Mouse (Mus musculus): ENCODE results near the gene Tll2.

The Tll2 gene

DNA sequence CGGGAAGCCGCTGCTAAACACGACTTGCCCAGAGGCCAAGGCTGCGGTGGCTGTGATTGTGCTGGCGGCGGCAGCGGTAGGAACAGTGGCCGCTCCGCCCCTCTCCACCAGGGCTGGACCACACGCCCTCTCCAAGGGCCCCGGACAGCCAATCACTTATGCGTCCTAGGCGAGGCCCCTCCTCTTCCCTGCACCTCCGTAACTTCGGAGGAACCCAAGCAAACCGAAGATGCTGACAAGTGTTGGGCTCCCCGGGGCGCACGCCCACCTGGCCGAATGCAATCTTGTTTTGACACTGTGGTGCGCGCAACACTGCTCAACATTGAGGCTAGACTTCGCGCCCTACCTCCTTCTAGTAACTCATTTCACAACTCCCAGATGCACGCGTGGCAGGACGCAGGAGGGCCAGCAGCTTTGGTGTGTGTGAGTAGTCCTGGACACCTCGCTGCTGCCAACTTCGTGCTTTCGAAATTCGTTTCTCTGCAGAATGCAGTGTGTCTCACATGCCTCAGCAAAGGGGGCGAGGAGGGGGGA, at the start of gene Tll2:
TSS of gene Tll2 (minus strand) at position 25 of the 534 bp plus-strand sequence.
- DNase-seq (ENCODE audit: low spot score): peak; percentile 51

- no peak for DNase-seq (ENCODE audit: low spot score)
Observed at GRCm38 (mm10) chr19:41254584-41254983, 47.9 kb upstream of the Tll2 start.

DNA sequence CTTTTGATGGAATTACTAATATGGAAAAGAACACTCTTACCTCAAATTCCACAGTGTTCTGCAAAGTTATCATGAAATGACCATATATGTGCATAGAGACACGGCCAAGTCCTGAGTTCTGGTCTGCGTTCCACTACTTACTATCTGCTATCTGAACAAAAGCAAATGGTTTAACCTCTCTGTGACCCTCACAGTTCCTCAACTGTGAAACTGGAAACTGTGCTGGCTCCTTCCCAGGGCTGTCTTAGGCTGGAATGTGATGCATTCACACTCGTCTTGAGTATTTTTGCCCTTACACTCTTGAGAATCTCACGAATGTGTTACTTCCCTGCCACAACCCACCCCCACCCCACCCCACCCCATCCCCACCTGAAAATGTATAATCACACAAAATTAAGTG, 42.3 kb upstream of the Tll2 start:
- DNase-seq (ENCODE audit: low spot score): no peak

GRCm38 (mm10) chr19:41248271-41248670, 41.6 kb upstream of the Tll2 start:
- no peak for DNase-seq (ENCODE audit: low spot score)

DNA sequence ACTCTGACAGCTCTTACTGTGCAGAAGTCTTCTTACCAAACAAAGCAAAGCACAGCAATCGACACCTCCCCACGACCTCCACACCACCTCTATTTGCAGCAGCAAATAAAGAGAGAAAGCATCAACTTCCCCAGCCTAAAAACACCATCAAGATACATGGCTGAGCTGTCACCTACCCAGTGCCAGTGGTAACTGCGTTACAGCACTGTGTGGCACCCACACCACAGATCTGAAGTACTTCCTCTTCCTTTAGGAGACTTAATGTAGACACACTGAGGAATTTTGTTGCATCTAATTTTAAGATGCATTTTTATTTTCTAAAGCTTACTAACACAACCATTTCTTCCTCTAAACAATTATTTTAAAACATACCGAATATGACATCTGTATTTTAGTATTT, 39.6 kb upstream of the Tll2 start:
- DNase-seq (ENCODE audit: low spot score): no peak

DNA sequence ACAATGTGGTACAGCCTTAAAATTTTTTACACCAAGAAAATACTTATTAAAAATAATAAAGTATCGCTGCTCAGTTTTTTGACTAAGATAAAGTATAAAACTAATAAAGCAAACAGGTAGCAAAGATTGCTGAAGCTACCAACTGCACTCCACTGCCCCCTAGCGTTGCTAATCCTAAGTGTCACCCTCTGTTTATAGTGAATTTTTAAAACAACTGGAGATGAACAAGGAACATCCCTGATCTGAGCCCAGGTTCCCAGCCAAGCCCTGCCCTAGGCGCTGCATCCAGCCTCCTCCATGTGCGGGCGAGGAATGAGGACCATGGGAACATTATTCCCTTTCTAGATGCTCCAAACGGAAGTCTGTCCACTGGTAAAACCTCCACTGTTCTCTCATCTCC, 37.9 kb upstream of the Tll2 start:
- DNase-seq (ENCODE audit: low spot score): no peak

GRCm38 (mm10) chr19:41241997-41242396, 35.4 kb upstream of the Tll2 start:
- DNase-seq (ENCODE audit: low spot score): no peak

DNA sequence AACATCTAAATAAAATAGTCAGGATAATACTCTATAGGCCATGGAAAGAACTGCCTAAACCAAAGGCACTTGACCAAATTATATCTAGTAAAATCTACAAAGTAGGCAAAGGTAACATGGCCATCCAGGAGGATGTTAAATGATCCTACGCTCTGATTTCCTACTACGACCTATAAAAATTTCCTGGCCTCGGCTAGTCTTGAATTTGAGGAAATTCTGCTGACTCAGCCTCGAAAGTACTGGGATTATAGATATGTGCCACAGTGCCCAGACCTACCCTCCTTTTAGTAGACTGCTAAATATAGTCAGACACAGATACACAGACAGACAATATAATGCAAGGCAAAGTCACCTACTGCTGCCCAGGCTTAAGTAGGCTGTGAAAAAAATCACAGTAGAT, 27.1 kb upstream of the Tll2 start:
- no peak for DNase-seq (ENCODE audit: low spot score)

DNA sequence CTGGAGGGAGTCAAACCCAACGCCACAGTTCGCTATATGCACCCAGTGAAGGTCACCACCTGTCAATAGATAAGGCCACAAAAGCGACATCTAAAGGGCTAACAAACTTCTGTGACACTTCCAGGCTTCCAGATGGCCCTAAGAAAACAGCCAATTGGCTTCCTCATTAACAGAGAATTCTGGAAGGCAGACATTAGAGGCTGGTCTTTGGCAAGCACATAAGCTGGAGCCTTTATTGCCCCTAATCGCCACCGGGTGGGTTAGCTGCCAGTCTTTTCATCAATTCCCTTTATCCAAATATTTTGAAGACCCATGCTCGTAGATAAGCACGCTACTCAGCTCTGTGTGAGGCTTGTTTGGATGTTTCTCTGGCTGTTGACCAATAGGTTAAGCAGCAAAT, 1.7 kb upstream of the Tll2 start:
- no peak for DNase-seq (ENCODE audit: low spot score)

- DNase-seq (ENCODE audit: low spot score): no peak
Observed at GRCm38 (mm10) chr19:41206041-41206810, 409 bp downstream of the Tll2 start.

GRCm38 (mm10) chr19:41204159-41205081, 2.2 kb downstream of the Tll2 start:
- no peak for DNase-seq (ENCODE audit: low spot score)

- no peak for DNase-seq (ENCODE audit: low spot score)
Observed at GRCm38 (mm10) chr19:41197606-41198005, 9.0 kb downstream of the Tll2 start.

DNA sequence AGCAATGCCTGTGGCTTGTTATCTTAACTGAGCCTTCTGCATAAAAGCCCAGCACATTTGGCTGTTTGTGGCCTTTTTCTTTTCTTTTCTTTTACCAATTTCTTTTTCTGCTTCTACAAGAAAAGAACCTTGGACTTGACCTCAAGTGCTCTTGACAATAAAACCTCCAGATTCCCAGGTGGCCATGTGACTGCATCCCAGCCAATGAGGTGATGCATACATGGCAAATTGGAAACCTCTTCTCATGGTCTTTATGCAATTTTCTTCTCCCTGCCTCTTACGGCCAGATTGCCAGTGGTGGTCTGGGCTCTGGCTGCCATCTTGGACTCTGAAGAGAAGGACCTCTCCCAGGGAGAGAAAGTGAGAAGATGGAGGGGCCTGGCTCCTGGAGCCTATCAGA, 13.3 kb downstream of the Tll2 start:
- DNase-seq (ENCODE audit: low spot score): no peak

- peak; percentile 9 for DNase-seq (ENCODE audit: low spot score)
Observed at GRCm38 (mm10) chr19:41192953-41193352, 13.7 kb downstream of the Tll2 start.

DNA sequence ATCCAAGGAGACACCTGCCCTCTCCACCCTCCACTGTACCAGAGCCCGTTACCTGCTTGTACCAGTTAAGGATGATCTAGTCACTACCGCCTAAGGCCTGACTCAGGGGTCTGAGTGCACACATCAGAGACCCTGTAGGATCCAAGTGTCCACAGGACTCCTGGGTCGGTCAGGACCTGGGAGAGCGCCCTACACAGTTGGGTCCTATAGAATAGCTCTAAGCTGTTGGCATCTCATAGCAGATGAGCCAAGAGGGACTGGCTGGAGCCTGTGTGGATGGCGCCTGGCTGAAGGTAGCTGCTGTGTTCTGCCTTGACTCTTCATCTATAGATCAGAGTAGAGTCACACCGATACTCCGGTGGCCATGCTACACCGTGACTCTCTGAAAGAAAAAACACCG, 14.9 kb downstream of the Tll2 start:
- DNase-seq (ENCODE audit: low spot score): no peak

DNA sequence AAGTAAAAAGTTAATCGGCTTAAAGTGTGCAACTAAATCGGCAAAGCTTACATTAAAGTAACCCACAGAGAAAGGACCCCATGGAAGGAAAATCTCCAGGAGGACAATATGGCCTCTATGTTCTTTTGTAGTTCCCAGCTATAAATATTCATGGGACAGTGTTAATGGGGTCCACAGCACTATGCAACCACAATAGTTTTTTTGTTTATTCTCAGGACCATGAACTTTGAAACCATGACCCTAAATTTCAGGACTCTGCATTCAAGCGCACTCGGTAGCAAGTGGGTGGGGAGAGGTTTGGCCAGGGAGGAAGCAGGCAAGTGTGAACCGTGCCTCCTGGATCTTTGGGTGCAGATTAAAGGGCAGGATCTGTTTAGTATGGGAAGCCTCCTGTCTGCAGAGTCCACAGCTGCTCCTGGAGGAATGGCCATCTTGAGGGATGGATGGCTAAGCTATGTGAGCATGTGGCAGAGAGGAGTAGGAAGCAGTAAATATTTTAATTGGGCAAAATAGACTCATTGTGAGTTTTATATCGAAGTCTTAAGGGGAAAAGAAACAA, 15.7 kb downstream of the Tll2 start:
- DNase-seq (ENCODE audit: low spot score): no peak

DNA sequence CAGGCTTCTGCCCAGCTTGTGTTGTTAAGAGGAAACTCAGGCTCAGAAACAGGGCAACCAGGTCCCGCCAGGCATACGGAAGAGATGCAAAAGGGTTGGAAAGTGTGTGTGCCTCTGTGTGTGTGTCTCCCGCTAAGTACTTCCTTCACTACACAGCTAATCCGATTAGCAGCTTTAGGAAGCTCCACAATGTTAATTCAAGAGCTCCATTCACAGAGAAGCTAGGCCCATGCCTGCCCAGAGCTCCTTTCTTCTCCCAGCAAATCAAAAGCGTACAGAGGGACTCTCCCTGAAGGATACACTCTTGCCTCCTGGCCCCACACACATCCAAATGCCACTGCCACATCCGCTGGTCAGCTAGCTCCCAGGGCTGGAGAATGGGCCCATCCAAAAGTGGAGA, 29.3 kb downstream of the Tll2 start:
- DNase-seq (ENCODE audit: low spot score): no peak

GRCm38 (mm10) chr19:41176881-41177280, 29.8 kb downstream of the Tll2 start:
- no peak for DNase-seq (ENCODE audit: low spot score)

DNA sequence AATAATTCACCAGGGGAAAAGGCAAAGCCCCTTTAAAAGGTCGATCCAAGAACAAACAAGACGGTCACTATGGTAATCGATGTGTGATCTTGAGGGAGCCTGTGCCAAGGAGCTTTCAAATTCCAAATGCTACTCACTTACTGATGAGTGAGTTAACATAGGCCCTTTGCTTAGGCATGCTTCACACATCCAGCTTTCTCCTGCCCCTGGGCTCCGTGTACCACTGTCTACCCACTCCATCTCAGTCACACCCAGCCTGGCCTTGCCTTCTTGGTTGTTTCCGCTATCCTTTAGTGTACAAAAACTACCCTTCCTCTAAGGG, 40.8 kb downstream of the Tll2 start:
- DNase-seq (ENCODE audit: low spot score): no peak

- DNase-seq (ENCODE audit: low spot score): no peak
Observed at GRCm38 (mm10) chr19:41165144-41165913, 41.3 kb downstream of the Tll2 start.

DNA sequence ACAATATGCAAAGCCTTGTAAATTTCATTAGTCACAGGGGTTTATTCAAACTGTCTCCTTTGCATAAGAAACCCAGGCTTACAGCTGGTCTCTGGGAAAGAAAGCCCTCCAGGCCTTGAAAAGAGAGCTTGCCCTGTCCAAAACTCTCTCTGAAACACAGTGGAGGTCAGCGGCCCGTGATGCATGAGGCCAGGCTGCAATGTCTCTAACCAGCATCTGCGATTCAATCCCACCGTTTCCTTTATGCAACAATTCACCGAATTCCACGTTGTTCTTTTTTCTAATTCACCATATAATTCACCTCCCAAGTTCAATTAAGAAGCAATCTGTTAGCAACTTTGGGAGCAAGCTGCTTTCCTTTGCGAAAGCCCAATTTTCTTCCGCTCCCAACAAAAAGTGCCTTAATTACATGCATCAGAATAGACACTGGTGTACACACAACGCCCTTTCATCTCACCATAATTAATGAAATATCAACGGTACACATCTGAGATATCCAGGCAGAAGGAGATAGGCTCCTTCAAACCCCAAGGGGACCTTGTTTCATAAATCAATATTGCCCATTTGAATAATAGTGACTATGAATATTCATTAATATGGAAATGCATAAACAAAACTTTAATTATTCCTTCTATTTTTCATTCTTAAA, 42.1 kb downstream of the Tll2 start:
- no peak for DNase-seq (ENCODE audit: low spot score)

- DNase-seq (ENCODE audit: low spot score): no peak
Observed at GRCm38 (mm10) chr19:41160388-41160787, 46.2 kb downstream of the Tll2 start.
